Comparison of ENCODE assay signal across 33 mouse cellular contexts in genomic region chr8:117494874-117495273, GRCm38 (mm10). TPM values are rescaled to one million over a fixed set of nuclear protein-coding genes. Genes with fewer than 3 reads are reported as not detected.
DNase-seq lines count a peak whose midpoint lies in the region; ATAC-seq and TF ChIP-seq lines count a peak whose summit lies in the region.
"Had no signal": no experiment of that assay in that cellular context is flagged by ENCODE, and none has a peak within 500 bp of the region (broad histone marks: within the 10 kb centered on the region; RNA-seq: fewer than 3 reads in every experiment).

No protein-coding gene starts in this region.

- H3K4me1 ChIP-seq in liver, postnatal 0 days (ENCODE audit: insufficient read depth): peaks cover 25% of the 10 kb centered on the region

- H3K9me3 ChIP-seq in liver, postnatal 0 days (ENCODE audit: low read length): no peaks in the 10 kb centered on the region
- H3K9me3 ChIP-seq: embryonic facial prominence, embryonic 15.5 days; forebrain, embryonic 13.5 days; heart, embryonic 12.5 days; limb, embryonic 13.5 days; liver, embryonic 12.5 days; midbrain, embryonic 13.5 days; neural tube, embryonic 15.5 days had no signal

- peak overlapping the region; percentile 29; the same call in 1 of the 2 replicates for H3K27ac ChIP-seq in liver, postnatal 0 days (ENCODE audit: low read depth)
- H3K27ac ChIP-seq: embryonic facial prominence, embryonic 15.5 days; forebrain, embryonic 13.5 days; hindbrain, embryonic 14.5 days; layer of hippocampus, adult 2 months; left cerebral cortex, adult 2 months; limb, embryonic 13.5 days; liver, embryonic 12.5 days; midbrain, embryonic 13.5 days; neural tube, embryonic 15.5 days; stomach, postnatal 0 days had no signal

- H3K9ac ChIP-seq in liver, postnatal 0 days (replicated peaks): no peak overlapping the region
- H3K9ac ChIP-seq: embryonic facial prominence, embryonic 15.5 days; forebrain, embryonic 13.5 days; heart, embryonic 12.5 days; hindbrain, embryonic 14.5 days; limb, embryonic 13.5 days; liver, embryonic 12.5 days; midbrain, embryonic 13.5 days; neural tube, embryonic 15.5 days had no signal

- H3K4me3 ChIP-seq in liver, postnatal 0 days (ENCODE audit: low read depth, low read length): no peak overlapping the region
- H3K4me3 ChIP-seq: embryonic facial prominence, embryonic 15.5 days; forebrain, embryonic 13.5 days; heart, embryonic 12.5 days; layer of hippocampus, adult 2 months; left cerebral cortex, adult 2 months; limb, embryonic 13.5 days; liver, embryonic 12.5 days; midbrain, embryonic 13.5 days; neural tube, embryonic 15.5 days had no signal

- peak; percentile 7 for DNase-seq in heart, adult 8-10 months (ENCODE audit: low spot score)
- no peak for DNase-seq in heart, adult 11 months
- no peak for DNase-seq in liver, postnatal 0 days
- no peak for DNase-seq in liver
- DNase-seq in right cerebral cortex, postnatal 36 days (ENCODE audit: low spot score in 2 of 2): no peak
- DNase-seq in cerebellum, postnatal 14 days: no peak
- DNase-seq: adrenal gland, postnatal 25 days; cerebellum, adult 2 months; cerebellum, postnatal 36 days; gastrocnemius, postnatal 14 days; heart, postnatal 4 days; kidney, postnatal 36 days; lung, adult 18-20 months; lung, postnatal 14 days; right cerebral cortex, postnatal 25 days; spleen, adult 18-20 months; thymus, adult 18-20 months; thymus, postnatal 36 days had no signal

- no peak overlapping the region for H3K4me2 ChIP-seq in liver, postnatal 0 days (ENCODE audit: low read depth, low read length)
- H3K4me2 ChIP-seq: embryonic facial prominence, embryonic 15.5 days; forebrain, embryonic 13.5 days; heart, embryonic 12.5 days; hindbrain, embryonic 14.5 days; limb, embryonic 13.5 days; liver, embryonic 12.5 days; midbrain, embryonic 13.5 days; neural tube, embryonic 15.5 days had no signal

- no peak for ATAC-seq in liver, postnatal 0 days
- peak; percentile 47 for ATAC-seq in granulocyte monocyte progenitor cell, adult 5-6 weeks (replicated peaks; ENCODE audit: poor library complexity, severe bottlenecking)
- ATAC-seq in monocyte, adult 5-6 weeks (replicated peaks; ENCODE audit: insufficient number of reproducible peaks, low FRiP score, low TSS enrichment, poor library complexity, severe bottlenecking): 0 out of 2 replicates have a peak, but pooled peaks have one; percentile 29
- ATAC-seq: CD4-positive, CD25-positive, alpha-beta regulatory T cell, adult 4 months; forebrain, embryonic 13.5 days; intestine, postnatal 0 days; liver, embryonic 12.5 days; midbrain, embryonic 13.5 days had no signal

- TF ChIP-seq EP300 in liver, postnatal 0 days (IDR thresholded peaks at IDR 0.05; ENCODE audit: low read depth): no peak

- H3K36me3 ChIP-seq in liver, postnatal 0 days (replicated peaks; ENCODE audit: insufficient read depth, low read length): no peaks in the 10 kb centered on the region
- H3K36me3 ChIP-seq: embryonic facial prominence, embryonic 15.5 days; heart, embryonic 12.5 days; limb, embryonic 13.5 days; liver, embryonic 12.5 days; midbrain, embryonic 13.5 days; neural tube, embryonic 15.5 days had no signal

- WGBS in liver, postnatal 0 days (ENCODE audit: insufficient replicate concordance): 44% methylated on average over 2 of the region's 2 CpGs

- peaks cover 14% of the 10 kb centered on the region; the same call in 1 of the 2 replicates for H3K27me3 ChIP-seq in liver, postnatal 0 days (ENCODE audit: insufficient read depth, low read length)

- TF ChIP-seq CTCF in liver, postnatal 0 days (IDR thresholded peaks at IDR 0.05; ENCODE audit: low read depth): no peak

RNA-seq across cellular contexts. Expression of gene Plcg2, which starts 3.2 kb away (rescaled TPM):
- total RNA-seq in heart, adult 8-10 months (2022): 10 to 100 TPM in 1 of 4 experiments, 1 to 10 TPM in 3; 5.3 to 10.4 (median 7.5) TPM
- polyA plus RNA-seq in liver, postnatal 0 days (2015; fragmentation: Nextera tagmentation; extraction: Ambion mirVana): 5.9 and 7.3 TPM in 2 replicates
- 60.4 and 61.3 TPM in 2 replicates for total RNA-seq in granulocyte monocyte progenitor cell, adult 5-6 weeks (2014; fragmentation: Nextera tagmentation)
- total RNA-seq in granulocyte monocyte progenitor cell, adult 5-6 weeks (2017): 69.4 and 72.2 TPM in 2 replicates
- total RNA-seq in monocyte, adult 5-6 weeks (2017): 189 to 215 TPM (median 210 TPM) in 3 replicates

Comparison
In these comparisons a context has a peak if more than half of its experiments do, and no peak if none do; other contexts are left out.
1. RNA of gene Plcg2, which starts 3.2 kb away (total RNA-seq): 189 to 215 TPM in monocyte, adult 5-6 weeks and 60.4 to 72.2 TPM in granulocyte monocyte progenitor cell, adult 5-6 weeks; 5.3 to 10.4 TPM in heart, adult 8-10 months; every median in the first group is over 4 times any median in the second.